Mouse (Mus musculus): ENCODE results near the gene Tln2.
A peak's percentile ranks its signal among the peaks of the same experiment; 100 is the strongest.
"Not testable (repeated sequence)": the region's sequence is repeated elsewhere in the genome, so short reads cannot be mapped to it uniquely, and the experiment has no call there.

Tln2 gene

DNA sequence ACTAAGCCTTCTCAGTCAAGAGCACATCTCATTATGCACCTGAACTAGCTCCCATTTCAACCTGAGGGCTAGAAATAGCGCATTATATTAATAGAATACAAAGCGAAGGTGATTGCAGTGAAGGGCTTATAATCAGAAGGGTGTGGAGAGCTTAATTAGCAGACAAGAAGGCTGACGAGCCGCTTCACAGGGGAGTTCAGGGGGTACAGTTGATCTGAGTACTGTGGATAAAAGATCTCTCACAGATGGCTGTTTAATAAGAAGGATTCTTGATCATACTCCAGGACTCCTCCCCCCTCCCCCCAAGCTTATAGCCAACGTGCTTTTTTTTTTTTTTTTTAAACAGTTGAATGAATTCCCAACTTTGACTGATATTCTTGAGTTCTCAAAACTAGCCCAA is 198.0 kb downstream of the Tln2 start:
- DNase-seq (ENCODE audit: low spot score) = no peak

DNA sequence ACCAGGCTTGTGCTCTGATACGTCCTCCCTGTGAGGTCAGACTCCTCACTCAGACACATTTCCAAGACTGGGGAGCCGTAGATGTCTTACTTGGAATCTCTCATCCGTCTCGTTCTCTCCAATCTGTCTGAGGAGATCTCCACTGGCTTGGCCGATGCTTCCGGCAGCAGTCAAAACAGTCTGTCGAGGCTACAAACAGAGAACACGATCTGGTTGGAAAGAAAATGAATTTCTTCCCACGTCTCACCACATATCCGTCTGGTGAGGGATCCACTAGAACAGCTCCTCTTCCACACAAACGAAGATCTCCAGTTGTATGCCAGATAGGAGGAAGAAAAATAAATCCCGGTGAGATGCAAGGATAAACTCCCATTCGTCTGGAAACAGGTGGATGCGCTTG is 205.1 kb downstream of the Tln2 start:
- no peak for DNase-seq (ENCODE audit: low spot score)

DNA sequence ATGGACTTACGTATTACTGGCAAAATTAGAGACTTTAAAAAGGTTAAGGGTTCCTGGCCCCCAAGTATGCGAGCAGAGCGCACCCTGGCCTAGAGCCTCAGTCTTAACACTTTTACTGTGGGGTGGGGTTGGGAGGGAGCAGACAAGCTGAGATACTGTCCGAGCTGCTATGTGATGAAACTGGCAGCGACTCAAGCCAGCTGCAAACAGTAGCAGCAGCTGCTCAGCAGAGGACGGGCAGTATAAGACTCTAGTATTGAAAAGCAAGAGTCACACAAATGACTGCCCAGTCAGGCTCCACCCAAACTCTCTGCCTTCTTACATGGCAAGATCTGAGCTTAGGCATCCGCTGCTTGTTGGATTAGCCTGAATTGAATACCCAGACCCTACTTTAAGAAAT is 206.1 kb downstream of the Tln2 start:
- no peak for DNase-seq (ENCODE audit: low spot score)

DNA sequence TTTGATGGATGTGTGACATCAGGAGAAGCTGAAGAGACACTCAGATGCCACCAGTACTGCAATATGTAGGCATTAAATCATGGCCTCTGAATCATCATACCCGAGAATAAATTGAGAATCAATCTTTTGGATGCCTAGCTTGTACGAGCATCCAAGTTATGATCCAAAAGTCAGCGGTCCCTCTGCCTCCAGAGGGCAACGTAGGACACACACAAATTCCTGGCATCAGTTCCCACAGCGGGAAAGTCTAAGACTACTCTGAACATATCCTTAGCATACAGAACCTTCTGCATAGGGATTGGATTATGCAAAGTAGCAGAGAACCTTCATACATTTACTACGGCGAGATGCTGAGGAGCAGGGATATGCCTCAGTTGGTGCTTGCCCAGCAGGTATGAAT is 210.5 kb downstream of the Tln2 start:
- DNase-seq (ENCODE audit: low spot score) = peak; percentile 23

DNA sequence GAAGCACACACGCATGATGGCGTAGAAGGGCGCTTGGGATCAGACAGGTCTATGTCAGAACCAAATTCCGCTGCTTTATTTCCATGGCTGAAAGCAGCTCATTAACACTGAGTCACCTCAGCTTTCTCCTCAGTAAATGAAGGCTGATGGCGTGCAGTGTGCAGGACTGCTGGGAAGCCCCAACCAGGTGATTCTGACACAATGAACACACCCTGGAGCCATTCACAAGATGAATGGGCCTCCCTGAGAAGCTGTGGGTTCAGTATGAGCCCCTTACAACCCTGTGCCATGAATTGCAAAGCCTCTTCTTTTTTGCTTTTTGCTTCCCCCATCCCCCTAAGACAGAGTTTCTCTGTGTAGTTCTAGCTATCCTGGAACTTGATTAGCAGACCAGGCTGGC is 212.3 kb downstream of the Tln2 start:
- no peak for DNase-seq (ENCODE audit: low spot score)

DNA sequence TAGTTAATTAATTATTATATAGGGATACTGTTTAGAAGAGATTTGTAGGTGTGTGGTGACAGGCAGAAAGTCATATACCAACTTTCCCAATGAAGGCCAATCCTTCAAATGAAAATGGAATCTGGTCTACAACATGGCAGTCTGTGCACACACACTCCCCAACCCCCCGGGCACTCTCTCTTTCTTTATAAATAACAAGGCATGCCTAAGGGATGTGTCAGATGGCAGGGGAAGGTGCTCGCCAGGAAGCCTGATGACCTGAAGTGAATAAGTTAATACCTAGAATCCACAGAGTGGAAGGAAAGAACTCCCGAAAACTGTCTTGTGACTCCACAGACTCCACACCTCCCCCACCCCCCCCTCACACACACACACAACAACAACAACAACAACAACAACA is 228.2 kb downstream of the Tln2 start:
- DNase-seq (ENCODE audit: low spot score) = no peak

DNA sequence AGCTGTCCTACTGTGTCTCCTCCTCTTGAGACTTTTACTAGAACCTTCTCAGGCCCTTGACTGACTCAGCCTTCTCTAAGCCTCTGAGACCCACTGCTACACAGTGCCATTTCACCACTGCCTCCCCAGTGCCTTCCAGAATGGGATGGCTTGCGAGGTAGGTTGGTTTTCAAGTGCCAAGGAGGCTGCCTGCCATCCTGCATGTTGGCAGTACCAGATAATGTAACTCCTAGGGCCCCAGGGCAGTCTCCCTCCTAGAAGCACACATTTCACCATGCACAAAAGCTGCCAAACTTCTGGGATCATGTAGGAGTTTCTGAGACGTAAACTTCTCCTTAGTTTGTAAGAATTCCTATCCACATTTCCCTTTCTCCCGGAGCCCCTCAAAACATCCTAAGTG is 231.1 kb downstream of the Tln2 start:
- no peak for DNase-seq (ENCODE audit: low spot score)

DNA sequence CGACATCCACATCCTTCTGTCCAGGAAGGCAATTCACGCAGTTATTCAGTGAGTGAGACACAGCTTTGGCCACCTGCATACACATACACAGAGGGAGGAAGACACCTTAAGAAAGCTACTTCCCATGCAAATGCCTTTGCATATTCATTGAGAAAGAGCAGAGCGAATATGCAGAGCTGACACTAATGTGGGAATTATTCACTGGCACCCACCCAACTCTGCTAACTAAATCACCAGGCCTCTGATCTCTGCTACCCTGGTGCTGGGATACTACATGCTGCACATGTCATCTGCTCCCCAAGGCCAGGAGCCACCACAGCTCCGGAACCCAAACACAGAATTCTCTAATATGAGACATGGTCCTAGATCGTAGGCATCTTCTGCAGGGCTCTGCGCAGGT is 237.6 kb downstream of the Tln2 start:
- no peak for DNase-seq (ENCODE audit: low spot score)

DNA sequence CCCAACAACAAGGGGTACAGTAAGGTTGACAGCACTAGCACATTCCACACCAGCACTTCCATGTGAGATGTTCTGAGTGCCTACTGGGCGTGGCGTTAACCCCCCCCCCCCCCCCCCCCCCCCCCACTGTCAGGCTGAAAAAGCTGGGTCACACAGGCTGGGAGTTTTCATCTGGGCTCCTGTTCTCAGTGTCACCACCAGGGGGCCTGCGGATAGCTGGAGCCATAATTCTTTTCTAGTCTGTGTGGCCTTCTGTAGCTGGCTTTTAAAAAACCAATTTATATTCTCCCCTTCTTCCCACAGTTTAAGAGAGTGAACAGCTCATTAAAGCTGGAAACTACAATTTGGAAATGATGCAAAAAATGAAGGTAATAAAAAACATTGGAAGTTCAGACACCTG is 244.1 kb downstream of the Tln2 start:
- peak; percentile 48 for DNase-seq (ENCODE audit: low spot score)

DNA sequence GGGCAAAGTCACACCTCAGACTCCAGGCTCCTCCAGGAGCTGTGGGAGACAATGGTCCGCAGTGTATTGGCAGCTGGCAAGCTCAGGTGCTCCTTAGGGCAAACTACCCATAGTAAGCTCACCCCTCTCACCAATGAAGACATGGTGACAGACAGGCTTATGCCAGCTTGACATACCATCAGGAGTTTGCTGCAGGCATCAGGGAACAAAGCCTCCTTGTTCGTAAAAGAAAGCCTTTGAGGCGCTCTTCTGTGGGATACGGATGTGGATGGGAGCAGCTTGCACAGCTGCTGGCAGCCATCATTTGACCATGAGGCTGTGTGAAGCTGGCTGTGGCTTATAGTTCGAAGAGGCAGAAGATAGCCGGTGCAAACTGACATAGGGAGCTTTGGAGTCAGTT is 254.5 kb downstream of the Tln2 start:
- no peak for DNase-seq (ENCODE audit: low spot score)

DNA sequence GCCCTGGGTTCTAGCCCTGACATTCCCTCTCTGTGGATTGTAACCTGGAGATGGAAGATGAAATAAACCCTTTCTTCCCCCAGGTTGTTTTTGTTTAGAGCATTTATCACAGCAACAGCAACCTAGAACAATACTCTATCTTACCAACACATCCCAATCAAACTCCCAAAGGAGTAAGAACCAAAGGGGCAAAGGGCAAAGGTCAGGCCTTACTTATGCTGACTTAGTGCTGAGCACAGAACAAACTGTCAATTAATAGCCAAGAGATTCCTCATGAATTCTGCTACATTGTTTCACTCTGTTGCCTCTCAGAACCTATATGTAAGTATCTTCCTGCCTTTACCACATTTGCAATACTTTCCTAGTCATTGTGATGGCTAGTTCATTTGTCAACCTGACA is 255.5 kb downstream of the Tln2 start:
- no peak for DNase-seq (ENCODE audit: low spot score)

DNA sequence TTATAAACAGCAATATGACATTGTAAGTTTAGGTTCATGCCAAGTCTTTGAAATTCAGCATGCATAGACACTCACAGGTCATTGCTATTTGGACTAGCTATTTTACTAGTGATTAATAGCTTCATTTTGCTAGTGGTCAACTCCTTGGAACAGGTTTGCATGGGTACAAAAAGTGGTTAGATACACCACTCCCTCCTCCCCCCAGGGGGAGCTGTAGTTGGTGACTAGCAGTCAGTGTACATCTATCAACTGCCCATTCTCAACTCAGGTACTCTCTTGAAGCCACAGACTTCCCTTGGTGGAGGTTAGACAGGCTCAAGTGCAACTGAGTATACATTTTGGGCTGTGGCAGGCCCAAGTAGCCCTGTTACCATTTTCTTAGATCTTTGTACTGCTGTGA is 256.5 kb downstream of the Tln2 start:
- DNase-seq (ENCODE audit: low spot score) = no peak

DNA sequence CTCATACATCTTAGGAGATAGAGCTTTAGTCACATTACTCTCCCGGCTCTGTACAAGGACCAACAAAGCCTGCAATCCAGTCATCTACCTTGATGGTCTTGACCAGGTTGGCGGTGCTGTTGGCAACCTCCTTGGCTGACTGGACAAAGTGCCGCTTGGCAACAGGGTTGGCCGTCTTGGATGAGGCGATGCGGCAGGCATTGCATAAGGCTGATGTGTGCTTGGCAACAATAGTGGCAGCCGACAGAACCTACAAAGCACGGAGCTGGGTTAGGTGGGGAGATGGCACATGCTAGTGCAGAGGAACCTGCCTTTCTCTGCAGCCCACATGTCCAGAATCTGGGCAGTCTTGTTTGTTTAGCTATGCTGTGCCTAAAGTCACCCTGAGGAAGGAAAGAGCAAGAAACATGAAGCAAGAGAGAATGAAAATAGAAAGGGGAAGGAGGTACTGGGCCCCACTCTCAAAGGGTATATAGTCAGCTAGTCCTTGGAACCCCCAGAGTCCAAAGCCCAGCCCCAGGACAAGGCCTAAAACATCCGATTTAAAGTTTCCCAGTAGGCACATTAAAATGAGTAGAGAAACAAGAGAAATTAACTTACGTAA is 257.0 kb downstream of the Tln2 start:
- no peak for DNase-seq (ENCODE audit: low spot score)

DNA sequence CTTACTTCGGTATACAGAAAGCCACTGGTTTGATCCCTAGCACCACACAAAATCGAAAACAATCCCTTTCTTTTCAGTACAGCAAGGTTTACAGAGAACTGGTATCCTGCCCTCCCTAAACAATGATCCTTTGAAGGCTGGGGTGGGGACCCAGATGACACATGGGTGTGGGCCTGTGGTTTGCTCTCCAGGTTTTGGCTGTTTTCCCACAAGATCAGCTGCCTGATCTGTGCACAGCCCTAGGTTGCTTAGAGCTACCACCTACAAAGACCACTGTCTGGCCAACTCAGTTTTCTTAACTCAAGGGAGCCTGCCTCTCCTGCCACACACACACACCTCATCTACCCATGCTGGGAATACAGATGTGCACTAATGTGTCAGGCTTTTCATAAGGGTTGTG is 257.9 kb downstream of the Tln2 start:
- no peak for DNase-seq (ENCODE audit: low spot score)

DNA sequence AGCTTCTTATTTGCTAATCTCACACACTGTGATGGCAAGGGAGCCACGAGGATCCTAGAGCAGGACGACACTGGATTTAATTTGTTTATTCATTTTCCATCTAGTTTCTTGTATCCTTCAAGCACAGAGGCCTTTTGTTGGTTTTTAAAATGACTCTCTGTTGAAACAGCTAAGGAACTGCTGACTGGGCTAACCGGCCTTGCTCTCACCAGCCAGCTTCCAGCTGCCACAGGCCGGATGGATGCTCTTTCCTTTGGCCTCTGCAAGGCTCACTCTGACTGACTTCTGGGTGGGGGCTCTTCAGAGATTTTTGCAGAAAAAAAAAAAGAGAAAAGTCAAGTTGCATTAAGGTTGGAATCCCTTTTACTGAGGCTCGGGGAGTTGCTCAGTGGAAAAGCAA is 258.7 kb downstream of the Tln2 start:
- no peak for DNase-seq (ENCODE audit: low spot score)

DNA sequence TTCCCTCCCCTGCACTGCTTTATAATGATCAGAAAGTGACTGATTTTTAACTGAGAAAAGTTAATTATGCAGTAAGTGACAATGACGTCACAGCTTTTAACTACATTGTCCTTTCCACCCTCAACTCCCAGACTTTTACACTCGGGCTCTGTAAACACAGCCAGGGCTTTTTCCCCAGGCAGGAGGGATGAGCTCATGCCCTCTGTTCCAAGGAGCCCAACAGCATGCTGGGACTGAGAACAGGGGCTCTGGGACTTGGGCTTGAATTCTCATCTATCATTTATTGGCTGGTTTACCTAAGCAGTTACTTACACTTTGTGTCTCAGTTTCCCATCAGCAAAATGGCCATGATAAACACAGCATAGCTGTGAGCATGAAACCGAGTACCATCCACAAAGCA is 259.2 kb downstream of the Tln2 start:
- no peak for DNase-seq (ENCODE audit: low spot score)

DNA sequence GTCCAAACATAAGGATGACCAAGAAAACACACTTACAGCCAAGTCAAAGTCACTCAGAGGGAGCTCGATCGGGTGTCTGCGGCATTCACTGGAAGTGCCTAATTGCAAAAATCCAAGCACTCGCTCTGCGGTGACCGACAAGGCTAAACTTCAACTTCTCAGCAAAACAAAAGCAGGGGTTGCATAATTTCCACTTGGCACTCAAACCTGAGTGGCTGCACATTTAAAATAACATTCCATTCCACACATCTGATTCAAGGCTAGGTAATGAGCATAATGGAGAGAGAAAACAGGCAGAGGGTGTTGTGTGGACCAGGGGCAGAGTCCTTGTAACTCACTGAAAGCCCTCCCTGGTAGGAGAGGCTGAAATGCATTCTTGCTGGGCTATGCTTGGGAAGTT is 260.3 kb downstream of the Tln2 start:
- DNase-seq (ENCODE audit: low spot score) = no peak

DNA sequence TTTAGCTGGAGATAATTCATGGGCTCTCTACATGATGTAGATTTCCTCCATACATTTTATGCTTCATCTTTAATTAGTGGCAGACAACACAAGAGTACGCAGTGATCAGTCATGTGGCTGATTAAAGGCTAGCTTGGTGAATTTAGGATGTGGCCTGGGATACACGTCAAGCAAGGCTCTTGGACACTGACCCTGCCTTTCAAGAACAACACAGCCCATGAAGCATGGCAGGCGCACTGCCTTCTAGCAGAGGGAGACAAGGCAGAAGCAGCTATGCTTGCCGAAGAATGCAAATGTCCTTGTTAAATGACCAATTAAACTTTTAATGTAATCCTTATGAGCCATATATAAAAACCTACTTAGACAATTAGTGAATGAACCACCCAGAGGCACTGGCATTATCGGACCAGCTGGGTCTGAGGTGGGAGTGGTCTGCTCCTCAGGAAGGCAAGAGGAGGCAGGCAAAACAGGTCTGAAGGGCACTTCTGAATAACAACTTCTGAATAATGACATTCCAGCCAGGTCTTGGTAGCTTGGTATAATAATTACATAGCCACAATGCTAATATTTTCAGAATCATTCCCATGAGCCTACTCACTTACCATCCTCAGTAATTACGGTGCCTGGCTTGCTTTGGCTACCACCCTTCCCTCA is 262.1 kb downstream of the Tln2 start:
- DNase-seq (ENCODE audit: low spot score) = no peak

DNA sequence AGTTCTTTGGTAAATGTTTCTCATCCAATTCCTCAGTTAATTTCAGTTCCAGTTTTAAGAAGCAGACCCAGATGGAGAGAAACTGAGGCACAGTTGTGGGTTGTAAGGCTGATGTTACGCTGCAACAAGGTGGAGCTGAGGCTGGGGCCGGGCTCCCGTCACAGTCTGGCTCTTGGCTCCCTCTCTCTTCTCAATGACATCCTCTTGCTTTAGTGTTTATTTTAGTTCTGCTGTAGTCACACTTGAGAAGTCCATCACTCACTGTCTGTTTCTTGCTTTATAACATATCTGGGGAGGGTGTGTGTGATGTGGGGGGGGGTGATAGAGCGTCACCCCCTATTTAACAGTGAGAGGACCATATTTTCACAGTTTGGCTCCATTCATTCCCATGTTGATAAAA is 272.0 kb downstream of the Tln2 start:
- DNase-seq (ENCODE audit: low spot score) = no peak

DNA sequence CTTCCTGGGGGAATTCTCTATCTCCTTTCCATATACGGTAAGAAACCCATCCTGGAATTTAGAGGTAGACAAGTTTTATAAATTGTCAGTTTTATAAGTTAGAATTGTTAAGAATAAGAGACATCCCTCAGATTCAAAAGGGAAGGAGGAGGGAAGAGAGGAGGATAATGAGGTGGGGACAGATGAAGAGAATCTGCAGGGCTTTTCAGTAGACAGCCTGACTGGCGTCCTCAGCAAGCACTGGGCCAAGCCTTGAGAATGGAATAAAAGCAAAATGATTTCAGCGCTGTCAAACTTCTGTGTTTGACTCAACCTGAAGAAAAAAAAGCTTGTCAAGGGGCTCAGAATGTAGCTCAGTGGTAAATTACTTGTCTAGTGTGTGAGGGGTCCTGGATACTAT is 272.7 kb downstream of the Tln2 start:
- no peak for DNase-seq (ENCODE audit: low spot score)

DNA sequence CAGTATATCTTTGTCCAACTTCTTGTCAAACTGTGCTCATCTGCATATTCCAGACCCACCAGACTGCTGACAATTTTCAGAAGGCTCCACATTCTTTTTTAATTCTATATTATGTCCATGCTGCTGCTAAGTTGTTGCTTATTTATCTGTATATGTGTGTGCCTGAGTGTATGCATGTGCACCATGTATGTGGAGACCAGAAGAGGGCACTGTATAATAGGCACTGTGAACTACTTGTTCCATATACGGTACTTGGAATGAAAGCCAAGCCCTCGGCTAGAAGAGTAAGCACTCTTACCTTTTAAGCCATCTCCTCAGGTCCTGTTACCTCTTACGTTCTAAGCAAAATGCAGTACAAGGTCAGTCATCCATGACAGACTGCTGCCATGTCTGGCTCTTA is 274.0 kb downstream of the Tln2 start:
- DNase-seq (ENCODE audit: low spot score) = no peak

DNA sequence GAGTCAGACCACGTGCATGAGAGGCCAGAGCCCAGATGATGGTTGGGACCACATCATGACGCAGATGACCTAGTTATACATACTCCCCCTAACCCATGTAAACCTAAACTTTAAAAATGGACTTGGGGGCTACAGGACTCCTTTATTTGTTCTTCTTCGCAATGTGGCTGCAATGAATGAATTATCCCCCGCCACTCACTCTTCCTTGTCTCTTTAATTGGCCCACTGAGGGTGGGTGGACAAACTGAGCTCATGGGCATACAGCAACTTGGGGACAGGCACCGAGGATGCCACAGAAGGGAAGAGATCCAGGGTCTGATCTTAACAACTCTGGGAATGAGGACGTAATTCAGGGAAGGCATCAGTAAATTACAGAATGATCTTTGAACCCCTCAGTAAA is 277.7 kb downstream of the Tln2 start:
- no peak for DNase-seq (ENCODE audit: low spot score)

DNA sequence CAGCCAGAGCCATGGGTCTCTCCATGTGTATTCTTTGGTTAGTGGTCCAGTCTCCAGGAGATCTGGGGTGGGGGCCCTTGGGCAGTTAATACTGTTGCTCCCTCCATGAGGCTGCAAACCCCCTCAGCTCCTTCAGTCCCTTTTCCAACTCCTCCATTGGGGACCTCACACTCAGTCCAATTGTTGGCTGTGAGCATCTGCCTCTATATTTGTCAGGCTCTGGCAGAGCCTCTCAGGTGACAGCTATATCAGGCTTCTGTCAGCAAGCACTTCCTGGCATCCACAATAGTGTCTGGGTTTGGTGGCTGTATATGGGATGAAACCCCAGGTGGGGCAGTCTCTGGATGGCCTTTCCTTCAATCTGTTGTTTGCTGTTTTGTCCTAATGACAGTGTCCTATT is 279.2 kb downstream of the Tln2 start:
- not testable (repeated sequence) for DNase-seq (ENCODE audit: low spot score)

DNA sequence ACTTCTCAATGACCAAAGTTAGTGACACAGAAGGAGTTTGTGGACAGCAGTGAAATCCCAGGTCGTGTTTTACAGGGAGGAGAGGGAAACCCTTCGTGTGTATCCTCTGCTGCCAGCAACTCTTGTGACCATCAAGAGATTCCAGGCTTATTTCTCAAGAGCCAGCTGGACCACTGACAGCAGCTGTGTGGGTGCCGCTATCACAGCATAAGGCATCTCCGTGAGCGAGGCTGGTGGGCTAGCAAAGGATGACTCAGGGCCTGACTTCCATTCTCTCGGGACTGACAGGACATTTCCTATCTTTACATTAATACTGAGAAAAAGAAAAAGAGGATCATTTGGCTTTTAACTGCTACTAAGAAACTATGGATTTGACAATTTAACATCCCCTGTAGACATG is 283.1 kb downstream of the Tln2 start:
- no peak for DNase-seq (ENCODE audit: low spot score)

DNA sequence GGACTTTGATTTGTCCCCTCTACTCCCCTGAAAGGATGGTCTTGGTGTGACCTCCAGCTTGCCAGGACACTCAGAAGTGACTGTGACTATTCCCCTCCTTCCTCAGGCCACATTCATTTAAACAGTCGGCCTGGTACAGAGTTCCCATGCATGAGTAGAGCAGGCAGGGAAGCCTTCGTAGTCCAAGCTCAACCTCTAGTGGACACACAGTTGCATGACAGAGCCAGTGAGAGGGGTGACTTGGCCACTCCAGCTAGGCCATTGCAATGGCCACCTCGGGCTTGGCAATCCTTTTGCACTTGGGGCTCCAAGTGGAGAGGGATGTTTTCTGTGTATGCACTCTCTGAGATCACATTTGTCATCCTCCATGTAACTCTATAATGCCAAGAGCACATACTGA is 285.2 kb downstream of the Tln2 start:
- DNase-seq (ENCODE audit: low spot score) = peak; percentile 65
